Mouse (Mus musculus): ENCODE results near the gene Nxph1. TPM values are rescaled to one million over a fixed set of nuclear protein-coding genes. Genes with fewer than 3 reads are reported as not detected.

Nxph1 gene
- polyA plus RNA-seq, 1 experiment from 2014 or later: 1.6 TPM

DNA sequence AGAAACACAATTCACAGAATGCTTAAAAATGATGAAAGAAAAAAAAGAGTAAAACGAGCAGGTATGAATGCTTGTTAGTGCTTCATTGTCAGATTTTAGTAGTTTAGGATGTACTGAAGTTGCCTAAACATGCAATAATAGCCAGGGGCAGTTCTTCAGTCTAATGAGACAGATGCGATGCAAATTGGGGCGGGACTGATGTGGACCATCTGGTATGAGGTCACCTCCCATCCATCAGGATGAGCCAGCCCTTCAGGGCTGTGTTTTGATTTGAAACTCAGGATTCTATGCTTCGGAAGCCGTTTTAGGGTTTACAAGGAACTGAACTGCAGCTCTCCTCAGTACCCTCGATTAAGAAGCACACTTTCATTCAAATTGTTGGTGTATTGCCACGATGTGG lies 121.7 kb downstream of the Nxph1 start:
- H3K27ac ChIP-seq: no peak overlapping the region
- no peaks in the 10 kb centered on the region for H3K4me1 ChIP-seq
- H3K9ac ChIP-seq: no peak overlapping the region
- H3K27me3 ChIP-seq: no peaks in the 10 kb centered on the region
- H3K36me3 ChIP-seq: no peaks in the 10 kb centered on the region
- 27% methylated on average over 7 of the region's 7 CpGs for WGBS
- no peak overlapping the region for H3K4me2 ChIP-seq (replicated peaks)
- no peaks in the 10 kb centered on the region for H3K9me3 ChIP-seq
- no peak overlapping the region for H3K4me3 ChIP-seq
- ATAC-seq (ENCODE audit: low FRiP score, low read depth): no peak

DNA sequence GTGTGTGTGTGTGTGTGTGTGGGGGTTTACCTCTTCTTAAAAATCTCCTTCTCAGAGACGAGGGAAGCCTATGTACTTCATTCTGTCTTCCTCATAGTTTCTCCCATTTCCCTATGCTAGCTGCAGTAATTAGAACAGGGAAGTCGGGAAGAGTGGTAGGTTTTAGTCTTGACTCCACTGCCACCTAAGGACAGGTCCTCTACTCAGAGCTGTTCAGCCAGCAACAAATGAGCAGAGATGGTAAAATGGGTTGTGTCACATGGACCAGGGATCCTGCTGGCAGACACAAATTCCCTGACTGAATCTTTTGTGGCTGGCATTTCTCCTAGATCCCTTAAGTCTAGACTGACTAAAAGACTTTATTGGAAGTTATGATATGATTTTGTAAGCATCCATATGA lies 128.2 kb downstream of the Nxph1 start:
- Histone ChIP-seq H3K4me2 (replicated peaks) (no peak overlapping the region), H3K9ac (no peak overlapping the region), H3K27ac (no peak overlapping the region), H3K9me3 (no peaks in the 10 kb centered on the region), H3K4me3 (no peak overlapping the region), H3K36me3 (no peaks in the 10 kb centered on the region), H3K4me1 (no peaks in the 10 kb centered on the region), H3K27me3 (no peaks in the 10 kb centered on the region)
- WGBS: 54% methylated on average over 2 of the region's 2 CpGs
- ATAC-seq (ENCODE audit: low FRiP score, low read depth): no peak

DNA sequence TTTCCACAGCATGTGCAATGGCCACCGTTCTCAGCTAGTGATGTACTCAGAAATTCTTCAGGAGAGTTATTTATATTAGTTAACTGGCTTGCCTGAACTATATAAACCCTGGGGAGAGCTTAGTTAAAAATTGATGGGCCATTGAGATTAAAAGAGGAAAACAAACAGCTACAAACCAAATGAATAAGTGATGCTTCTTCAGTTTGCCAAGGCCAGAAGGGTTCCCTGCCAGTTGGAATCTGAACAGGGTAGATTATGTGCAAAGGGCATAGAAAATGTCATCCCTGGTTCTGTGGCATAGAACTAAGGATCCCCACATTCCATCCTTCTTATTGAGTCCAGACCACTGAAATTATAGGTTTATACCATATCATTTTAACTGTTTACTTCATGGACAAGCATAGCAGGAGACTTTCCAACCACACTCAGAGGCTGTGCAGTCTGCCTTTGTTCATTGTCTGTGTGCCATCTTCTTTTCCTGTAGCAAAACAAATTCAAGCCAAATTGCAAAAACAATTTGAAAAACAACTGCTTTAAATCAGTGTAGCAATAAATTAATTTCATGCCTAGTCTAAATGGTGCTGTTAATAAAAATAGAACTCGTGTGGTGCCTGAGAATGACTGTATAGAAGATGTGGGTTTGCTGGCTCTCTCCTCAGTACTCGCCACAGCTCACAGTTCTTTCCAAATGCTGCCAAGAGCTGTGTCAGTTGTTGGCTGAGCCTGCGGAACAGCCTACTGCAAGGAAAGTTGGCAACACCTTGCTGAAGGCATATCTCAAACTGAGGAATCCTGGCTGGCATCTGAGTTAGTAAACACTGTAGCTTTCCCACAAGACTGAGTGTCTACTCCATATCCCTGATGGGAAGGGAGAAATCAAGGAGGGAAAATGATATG lies 129.8 kb downstream of the Nxph1 start:
- H3K9ac ChIP-seq: no peak overlapping the region
- H3K4me1 ChIP-seq: no peaks in the 10 kb centered on the region
- no peak for ATAC-seq (ENCODE audit: low FRiP score, low read depth)
- H3K4me2 ChIP-seq (replicated peaks): no peak overlapping the region
- 64% methylated on average over 4 of the region's 4 CpGs for WGBS
- no peaks in the 10 kb centered on the region for H3K27me3 ChIP-seq
- no peaks in the 10 kb centered on the region for H3K36me3 ChIP-seq
- H3K4me3 ChIP-seq: no peak overlapping the region
- H3K27ac ChIP-seq: no peak overlapping the region
- H3K9me3 ChIP-seq: no peaks in the 10 kb centered on the region

DNA sequence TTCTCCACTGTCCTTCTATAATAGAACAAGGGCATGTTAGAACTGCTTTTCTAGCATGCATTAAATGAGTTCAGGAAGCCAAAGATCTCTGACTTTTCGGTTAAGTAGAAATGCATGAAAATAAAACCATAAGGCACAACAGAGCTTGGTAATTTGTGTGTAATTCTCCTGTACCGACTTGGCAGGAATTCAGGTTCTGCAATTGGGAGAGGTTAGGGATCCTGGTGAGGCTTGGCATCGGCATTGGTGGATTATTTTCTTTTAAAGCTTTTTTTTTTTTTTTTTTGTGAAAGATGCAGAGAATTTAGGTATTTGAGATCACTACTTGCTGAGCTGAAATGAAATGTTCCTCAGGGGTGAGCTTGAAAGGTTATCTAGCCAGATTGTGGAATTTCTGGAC lies 135.6 kb downstream of the Nxph1 start:
- WGBS: 59% methylated on average over 3 of the region's 3 CpGs
- Histone ChIP-seq H3K4me3 (no peak overlapping the region), H3K27me3 (no peaks in the 10 kb centered on the region), H3K4me2 (replicated peaks) (no peak overlapping the region), H3K4me1 (no peaks in the 10 kb centered on the region), H3K36me3 (no peaks in the 10 kb centered on the region), H3K27ac (no peak overlapping the region), H3K9me3 (no peaks in the 10 kb centered on the region), H3K9ac (no peak overlapping the region)
- no peak for ATAC-seq (ENCODE audit: low FRiP score, low read depth)

DNA sequence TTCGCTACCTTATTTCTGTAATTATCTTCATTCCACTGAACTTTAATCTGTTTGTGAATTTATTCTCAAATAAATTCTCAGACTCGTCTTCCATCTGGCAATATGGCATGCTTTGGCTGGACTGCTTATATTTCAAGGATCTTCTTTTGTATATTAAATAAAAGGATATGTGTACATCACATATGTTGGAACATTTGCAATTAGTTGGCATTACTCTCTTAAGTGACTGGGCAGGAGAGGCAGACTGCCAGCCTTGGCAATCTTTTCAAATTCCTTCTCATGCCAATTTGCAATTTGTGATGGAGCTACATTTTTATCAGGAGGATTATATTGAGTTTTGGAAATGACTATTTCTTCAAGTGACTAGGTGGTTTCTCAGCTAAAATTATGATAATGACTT lies 149.1 kb downstream of the Nxph1 start:
- 90% methylated on average over 2 of the region's 2 CpGs for WGBS

DNA sequence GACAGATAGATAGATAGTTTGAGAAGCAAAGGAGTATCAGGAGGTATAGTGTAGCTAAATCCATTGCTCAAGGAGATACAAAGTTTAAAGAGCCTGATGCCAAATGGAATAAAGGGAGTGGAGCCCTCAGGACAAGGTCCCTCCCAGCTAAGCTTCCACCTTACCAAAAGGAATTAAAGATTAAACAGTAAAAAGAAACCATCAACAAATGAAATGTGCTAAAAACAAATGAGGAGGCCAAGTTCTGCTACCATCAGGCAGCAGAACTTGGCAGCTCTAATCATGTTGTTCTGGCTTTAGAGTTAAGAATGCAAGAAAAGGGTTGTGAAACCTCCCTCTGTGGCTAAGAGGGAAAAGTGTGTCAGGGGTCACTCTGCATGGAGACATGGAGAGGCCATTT lies 159.1 kb downstream of the Nxph1 start:
- no peak overlapping the region for H3K4me3 ChIP-seq
- no peak overlapping the region for H3K9ac ChIP-seq
- no peaks in the 10 kb centered on the region for H3K9me3 ChIP-seq
- no peak overlapping the region for H3K27ac ChIP-seq
- H3K27me3 ChIP-seq: no peaks in the 10 kb centered on the region
- ATAC-seq (ENCODE audit: low FRiP score, low read depth): no peak
- H3K4me2 ChIP-seq (replicated peaks): no peak overlapping the region
- no peaks in the 10 kb centered on the region for H3K4me1 ChIP-seq
- no peaks in the 10 kb centered on the region for H3K36me3 ChIP-seq

More for the DNA sequence above, 149.1 kb downstream of the Nxph1 start:
- Histone ChIP-seq H3K4me1 (no peaks in the 10 kb centered on the region), H3K9me3 (no peaks in the 10 kb centered on the region; the same call in 1 of the 2 replicates), H3K4me2 (replicated peaks) (no peak overlapping the region), H3K27me3 (no peaks in the 10 kb centered on the region), H3K36me3 (no peaks in the 10 kb centered on the region), H3K27ac (no peak overlapping the region), H3K4me3 (no peak overlapping the region), H3K9ac (no peak overlapping the region)
- no peak for ATAC-seq (ENCODE audit: low FRiP score, low read depth)

DNA sequence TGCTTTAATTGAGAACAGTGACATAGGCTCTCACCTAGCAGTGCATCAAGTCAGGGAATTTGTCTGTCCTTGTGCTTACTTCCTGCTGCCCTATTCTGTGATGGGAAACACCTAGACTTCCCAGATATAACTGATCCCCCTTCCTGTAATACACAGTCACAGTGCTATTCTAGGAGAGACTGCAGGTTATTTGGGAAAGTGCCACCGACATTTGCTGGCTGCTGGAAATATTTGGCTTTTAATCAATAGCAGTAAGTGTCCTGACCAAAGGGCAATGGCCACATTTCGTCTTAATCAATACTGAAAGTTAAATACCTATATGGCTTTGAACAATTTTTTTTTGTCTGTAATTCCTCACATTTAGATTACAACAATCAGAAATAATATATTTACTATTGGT lies 170.9 kb downstream of the Nxph1 start:
- H3K9ac ChIP-seq: no peak overlapping the region
- no peaks in the 10 kb centered on the region for H3K36me3 ChIP-seq
- no peaks in the 10 kb centered on the region for H3K9me3 ChIP-seq
- no peaks in the 10 kb centered on the region for H3K4me1 ChIP-seq
- no peak for ATAC-seq (ENCODE audit: low FRiP score, low read depth)
- H3K27ac ChIP-seq: no peak overlapping the region
- 70% methylated on average over 2 of the region's 2 CpGs for WGBS
- H3K4me3 ChIP-seq: no peak overlapping the region
- no peak overlapping the region for H3K4me2 ChIP-seq (replicated peaks)
- no peaks in the 10 kb centered on the region for H3K27me3 ChIP-seq

DNA sequence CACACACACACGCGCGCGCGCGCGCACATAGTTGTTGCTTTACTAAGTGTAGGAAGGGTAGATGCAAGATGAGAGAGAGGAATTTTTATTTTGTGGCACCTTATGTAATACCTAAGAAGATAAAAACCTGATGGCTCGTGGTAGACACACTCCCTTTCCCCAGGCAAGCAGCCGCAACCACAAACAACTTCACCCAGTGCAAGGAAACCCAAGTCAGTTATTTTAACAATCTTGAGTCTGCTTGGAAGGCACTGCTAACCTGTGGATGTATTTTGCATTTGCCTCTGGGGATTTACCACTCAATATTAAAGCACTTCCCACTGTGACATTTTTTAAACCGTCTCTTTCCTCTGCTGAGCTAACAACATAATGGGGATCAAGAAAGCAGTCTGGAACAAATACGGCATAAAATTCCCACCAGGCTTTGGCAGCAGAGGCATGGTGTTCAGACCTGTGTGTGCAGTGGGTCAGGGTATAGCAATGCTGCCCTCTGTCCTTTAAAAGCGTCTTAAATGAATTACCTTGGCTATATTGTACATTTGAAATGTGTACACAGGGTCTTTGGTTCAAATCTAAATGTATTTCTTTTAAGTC lies 176.2 kb downstream of the Nxph1 start:
- ATAC-seq (ENCODE audit: low FRiP score, low read depth): no peak
- H3K4me2 ChIP-seq (replicated peaks): no peak overlapping the region
- WGBS: 64% methylated on average over 12 of the region's 12 CpGs

DNA sequence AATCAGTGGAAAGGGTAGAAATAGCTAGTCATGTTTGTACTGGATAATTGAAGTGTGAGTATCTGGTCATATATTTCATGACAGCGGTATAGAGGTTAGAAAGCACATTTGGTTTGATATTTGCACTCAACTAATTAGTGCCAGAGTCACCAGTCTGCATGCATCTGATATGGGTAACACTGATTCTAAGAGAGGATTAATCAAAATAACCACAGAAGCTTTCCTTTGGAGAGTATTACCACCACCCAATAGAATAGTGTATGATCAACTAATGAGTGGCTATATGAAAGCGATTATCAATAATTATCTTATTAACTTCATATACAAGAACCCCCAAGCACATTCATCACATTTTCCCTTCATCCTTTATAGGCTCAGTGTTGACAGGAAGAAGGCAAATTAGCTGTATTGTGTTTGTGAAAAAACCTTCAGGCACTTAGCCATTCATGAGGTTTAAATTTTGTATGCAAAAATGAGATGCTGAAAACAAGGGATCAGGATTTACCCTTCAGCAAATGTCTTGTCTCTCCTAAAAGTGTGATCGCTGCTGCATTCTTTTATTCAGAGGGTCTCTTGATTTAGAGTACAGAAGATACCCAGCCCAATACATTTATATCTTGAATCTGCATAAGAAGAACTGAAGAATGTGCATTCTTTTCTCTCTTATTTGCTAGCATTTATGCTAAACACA lies 185.5 kb downstream of the Nxph1 start:
- Histone ChIP-seq H3K9me3 (no peaks in the 10 kb centered on the region), H3K9ac (no peak overlapping the region), H3K4me3 (no peak overlapping the region), H3K4me1 (no peaks in the 10 kb centered on the region), H3K27me3 (no peaks in the 10 kb centered on the region), H3K4me2 (replicated peaks) (no peak overlapping the region), H3K36me3 (no peaks in the 10 kb centered on the region), H3K27ac (no peak overlapping the region)
- WGBS: 66% methylated on average over 3 of the region's 3 CpGs
- no peak for ATAC-seq (ENCODE audit: low FRiP score, low read depth)

More for the DNA sequence above, 176.2 kb downstream of the Nxph1 start:
- H3K27me3 ChIP-seq: no peaks in the 10 kb centered on the region
- no peaks in the 10 kb centered on the region for H3K9me3 ChIP-seq
- no peak overlapping the region for H3K27ac ChIP-seq
- no peak overlapping the region for H3K4me3 ChIP-seq
- H3K36me3 ChIP-seq: no peaks in the 10 kb centered on the region
- peaks cover 4% of the 10 kb centered on the region; the same call in 1 of the 2 replicates for H3K4me1 ChIP-seq
- H3K9ac ChIP-seq: no peak overlapping the region

DNA sequence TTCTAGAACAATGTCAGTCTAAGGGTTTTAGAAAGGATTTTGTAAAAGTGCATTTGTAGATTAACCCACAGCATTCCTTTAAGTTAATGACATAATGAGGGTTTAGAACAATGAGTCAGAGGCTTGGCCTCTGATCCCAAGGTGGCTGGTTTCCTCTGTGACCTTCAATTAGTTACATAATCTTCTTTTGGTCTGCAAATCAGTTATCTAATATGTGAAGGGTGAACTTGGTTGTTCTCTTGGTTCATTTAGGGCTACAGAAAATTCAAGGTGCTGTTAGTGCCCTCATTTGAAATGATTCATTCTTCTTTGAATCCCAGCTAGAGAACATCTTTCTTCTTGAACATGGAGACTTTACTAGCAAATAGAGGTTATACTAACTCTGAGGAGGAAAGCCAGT lies 199.7 kb downstream of the Nxph1 start:
- Histone ChIP-seq H3K4me1 (no peaks in the 10 kb centered on the region), H3K9ac (no peak overlapping the region), H3K4me3 (no peak overlapping the region), H3K27me3 (no peaks in the 10 kb centered on the region), H3K9me3 (no peaks in the 10 kb centered on the region), H3K27ac (no peak overlapping the region), H3K36me3 (no peaks in the 10 kb centered on the region), H3K4me2 (replicated peaks) (no peak overlapping the region)
- ATAC-seq (ENCODE audit: low FRiP score, low read depth): no peak

DNA sequence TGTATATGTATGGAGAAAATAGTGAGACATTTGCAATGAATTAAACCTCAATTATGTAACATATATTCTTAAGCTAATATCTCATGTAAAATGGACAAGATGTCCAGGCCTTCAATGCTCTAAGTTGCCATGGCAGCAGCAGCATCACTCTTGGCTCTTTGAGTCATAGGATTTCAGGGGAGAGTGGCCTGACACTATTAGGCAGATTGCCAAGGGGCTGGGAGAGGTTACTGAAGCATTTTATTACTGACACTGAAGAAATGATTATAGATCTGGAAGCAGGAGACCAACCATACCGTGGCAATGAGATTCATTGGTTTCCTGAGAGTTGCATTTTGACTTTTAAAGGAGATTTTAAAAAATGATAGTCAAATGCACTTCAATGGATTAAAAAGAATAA lies 201.6 kb downstream of the Nxph1 start:
- 40% methylated on average over 1 of the region's 1 CpGs for WGBS
- no peaks in the 10 kb centered on the region for H3K4me1 ChIP-seq
- H3K9ac ChIP-seq: no peak overlapping the region
- ATAC-seq (ENCODE audit: low FRiP score, low read depth): no peak
- H3K36me3 ChIP-seq: no peaks in the 10 kb centered on the region
- no peaks in the 10 kb centered on the region for H3K27me3 ChIP-seq
- no peak overlapping the region for H3K4me2 ChIP-seq (replicated peaks)
- H3K4me3 ChIP-seq: no peak overlapping the region
- no peaks in the 10 kb centered on the region for H3K9me3 ChIP-seq
- H3K27ac ChIP-seq: no peak overlapping the region

DNA sequence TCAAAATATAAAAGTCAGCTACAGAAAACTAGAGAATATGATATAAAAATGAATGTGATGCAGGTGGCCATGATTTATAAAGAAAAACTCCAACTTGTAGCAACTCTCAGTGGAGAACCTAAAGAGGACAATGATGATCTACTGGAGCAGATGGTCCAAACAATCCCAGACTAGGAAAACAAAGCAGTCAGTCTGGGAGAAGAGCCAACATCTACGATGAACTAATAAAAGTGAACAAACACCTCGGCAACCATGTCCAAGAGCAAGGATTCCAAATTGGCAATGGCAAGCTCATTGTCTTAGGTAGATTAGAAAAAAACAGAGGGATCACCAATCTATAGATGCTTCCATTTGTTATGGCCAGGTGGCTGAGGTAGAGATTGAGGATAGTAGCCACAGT lies 211.0 kb downstream of the Nxph1 start:
- no peak overlapping the region for H3K27ac ChIP-seq
- H3K4me1 ChIP-seq: no peaks in the 10 kb centered on the region
- no peak for ATAC-seq (ENCODE audit: low FRiP score, low read depth)
- H3K36me3 ChIP-seq: no peaks in the 10 kb centered on the region
- H3K9ac ChIP-seq: no peak overlapping the region
- H3K4me3 ChIP-seq: no peak overlapping the region
- no peaks in the 10 kb centered on the region for H3K9me3 ChIP-seq
- no peak overlapping the region for H3K4me2 ChIP-seq (replicated peaks)
- H3K27me3 ChIP-seq: no peaks in the 10 kb centered on the region
- WGBS: 83% methylated on average over 2 of the region's 2 CpGs
